Mouse (Mus musculus) thymus, adult 2 months (tissue): Measurements from ENCODE around the gene Shb.

Experiments used
- CTCF ChIP-seq: fragments of 200-500 bp; IDR thresholded peaks from 2 replicates; pipeline ENCODE4 v1.5.1; 2012; ENCODE audit warnings: mild to moderate bottlenecking, control low read depth, low read length, moderate library complexity, borderline replicate concordance; ENCODE audit not compliant: control insufficient read depth, poor library complexity, insufficient read depth; ENCODE audit errors: extremely low read depth
- POLR2A ChIP-seq: fragments of 200-500 bp; IDR thresholded peaks from 2 replicates; pipeline ENCODE4 v1.6.1; 2012; ENCODE audit warnings: mild to moderate bottlenecking, low read length, control low read depth, moderate library complexity; ENCODE audit not compliant: control insufficient read depth, poor library complexity, insufficient read depth; ENCODE audit errors: extremely low read depth

DNA sequence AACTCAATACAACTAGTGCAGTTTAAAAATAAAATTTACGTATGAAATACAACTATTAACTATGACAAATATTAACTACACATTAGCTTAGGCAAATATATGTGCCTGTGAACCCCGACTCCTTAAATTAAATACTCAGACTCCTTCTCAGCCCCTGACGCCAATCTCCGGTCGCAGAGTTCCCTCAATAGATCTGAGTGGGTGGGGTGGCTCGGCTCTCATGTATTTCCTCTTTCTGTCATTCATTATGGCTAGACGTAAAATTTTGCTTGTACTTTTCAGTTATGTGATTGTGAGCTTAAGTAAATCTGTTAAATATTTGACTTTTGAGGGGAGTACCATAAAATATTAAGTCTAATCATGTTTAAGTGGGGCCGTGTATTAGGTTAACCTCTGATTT lies 139.3 kb downstream of the Shb start:
- TF ChIP-seq CTCF (no peak), POLR2A (no peak)
